Mouse (Mus musculus) regulatory T cell (primary cell): ENCODE measurements around the gene Prdm13.

Experiments used
- in situ Hi-C: fragments of 300-600 bp; cut with MboI, MseI; formaldehyde crosslinking; loops from one replicate; pipeline ENCODE4 v1.15.1; 2025; ENCODE audit warnings: high pct_unique_total_duplicates

Prdm13 gene

DNA sequence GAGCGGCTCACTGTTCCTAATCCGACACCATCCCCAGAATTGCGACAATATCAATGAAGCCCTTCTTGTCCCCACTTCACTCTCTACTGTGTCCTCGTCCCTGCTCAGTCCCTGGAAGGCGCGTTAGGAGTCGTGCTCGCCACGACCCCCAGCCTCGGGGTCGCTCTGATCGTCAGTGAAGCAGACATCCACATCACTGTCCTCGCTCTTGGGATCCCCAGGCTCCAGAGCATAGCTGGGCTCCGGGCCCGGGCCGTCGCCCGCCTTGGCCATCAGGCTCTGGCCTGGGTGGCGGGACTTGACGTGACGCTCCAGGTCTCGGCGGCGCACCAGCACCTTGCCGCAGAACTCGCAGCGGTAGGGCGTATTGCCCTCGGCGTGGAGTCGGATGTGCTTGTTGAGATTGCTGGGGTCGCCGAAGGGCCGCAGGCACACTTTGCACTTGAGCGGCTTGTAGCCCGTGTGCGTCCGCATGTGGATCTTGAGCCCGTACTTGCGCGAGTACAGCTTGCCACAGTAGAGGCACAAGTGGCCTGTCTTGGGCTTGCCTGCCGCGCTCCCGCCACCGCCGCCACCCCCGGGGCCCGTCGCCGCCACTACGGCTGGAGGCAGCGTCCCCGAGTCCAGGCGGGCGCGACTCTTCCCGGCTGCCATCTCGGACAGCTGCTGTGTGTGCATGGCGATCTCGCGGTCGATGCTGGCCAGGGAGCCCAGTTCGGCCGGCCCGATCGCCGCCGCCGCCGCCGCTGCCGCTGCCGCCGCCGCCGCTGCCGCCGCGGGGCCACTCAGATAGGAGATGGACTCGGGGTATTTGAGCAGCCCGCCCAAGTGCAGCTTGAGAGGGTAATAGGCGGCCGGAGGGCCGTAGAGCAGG lies 7.4 kb downstream of the Prdm13 start:
- in situ Hi-C loops: no loop called here

DNA sequence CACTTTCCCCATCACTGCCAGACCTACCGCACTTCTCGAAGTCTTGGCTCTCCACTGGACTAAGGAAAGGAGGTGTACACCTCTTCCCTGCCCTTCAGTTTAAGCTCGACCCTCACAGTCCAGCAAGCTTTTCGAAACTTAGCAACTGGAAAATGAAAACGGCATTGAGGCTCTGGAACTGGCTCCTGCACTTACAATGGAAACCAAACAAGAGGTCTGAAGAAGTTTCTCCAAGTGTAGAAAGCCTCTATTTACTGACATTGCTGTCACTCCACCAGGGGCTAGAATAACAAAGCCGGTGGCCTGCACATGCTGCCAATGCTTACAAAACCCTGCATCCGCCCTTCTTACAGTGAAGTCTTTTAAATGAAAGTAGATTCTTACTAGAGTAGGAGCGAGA lies 11.1 kb downstream of the Prdm13 start:
- in situ Hi-C loops: no loop called here

DNA sequence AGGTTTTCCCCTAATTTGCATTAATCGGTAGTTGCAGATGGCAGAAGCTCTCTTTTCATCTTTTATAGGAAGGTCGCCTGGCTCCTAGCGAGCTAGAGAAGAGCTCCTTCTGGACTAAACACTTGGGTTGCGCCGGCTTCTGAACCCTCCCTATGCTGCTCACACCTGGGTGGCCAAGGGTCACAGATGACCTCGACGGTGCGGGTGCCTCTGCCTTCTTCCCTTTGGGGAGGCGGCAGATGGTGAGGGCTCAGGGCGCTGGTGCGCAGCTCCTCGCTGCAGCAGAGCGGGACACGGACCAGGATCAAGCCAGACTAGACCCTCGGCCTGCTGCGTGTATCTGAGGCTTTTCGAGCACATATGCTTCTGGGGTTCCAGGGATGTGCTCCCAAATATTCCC lies 11.7 kb downstream of the Prdm13 start:
- in situ Hi-C loops: no loop called here

DNA sequence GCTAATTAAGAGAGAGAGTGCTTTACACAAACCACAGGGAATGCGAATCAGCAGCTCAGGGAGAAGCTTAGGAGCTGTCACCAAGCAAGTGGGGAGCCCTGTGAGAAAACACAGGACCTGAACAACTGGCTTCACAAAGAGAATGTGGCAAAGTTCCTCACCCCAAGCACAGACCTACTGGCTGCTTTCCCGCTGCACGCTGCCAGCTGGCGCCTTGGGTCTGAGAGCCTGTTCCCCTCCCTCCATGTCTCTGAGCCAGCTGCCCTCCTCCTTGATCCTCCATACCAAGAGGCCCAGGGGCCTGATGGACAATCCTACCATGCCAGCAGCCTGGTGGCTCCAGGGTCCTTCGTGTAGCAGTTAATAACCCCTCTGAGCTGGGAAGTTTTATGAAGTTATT lies 19.8 kb downstream of the Prdm13 start:
- in situ Hi-C loops: no loop called here

DNA sequence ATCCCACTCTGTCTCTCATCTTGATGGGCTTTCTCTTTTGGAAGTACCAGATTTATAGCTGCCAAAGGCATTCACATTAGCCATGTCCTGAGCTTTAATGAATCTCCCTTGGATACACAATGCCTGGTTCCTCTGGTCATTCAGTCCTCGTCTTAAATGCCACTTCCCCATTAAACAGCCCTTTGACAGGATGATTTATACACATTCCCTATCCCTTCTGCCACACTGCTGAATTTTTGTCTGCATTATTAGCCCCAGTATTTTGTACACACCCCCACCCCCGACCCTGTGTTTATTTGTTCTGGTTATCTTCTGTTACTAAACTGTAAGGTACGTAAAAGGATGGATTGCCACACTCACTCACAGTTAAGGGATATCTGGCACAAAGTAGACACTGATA lies 27.6 kb downstream of the Prdm13 start:
- in situ Hi-C loops: no loop called here

DNA sequence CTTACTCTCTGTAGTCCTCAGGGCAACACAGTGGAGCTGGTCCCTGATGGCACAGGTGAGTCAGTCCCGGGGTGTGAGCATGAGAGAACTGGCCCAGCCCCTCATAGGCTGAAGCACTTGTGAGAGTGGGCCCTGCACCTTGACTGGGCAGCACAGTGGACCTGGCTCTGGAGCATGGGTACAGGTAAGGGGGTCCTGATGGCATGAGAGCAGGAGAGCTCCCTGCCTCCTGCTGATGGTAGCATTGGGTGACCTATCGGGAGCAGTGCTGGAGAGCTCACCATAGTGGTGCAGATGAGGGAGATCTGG lies 56.5 kb downstream of the Prdm13 start:
- in situ Hi-C loops: no loop called here

DNA sequence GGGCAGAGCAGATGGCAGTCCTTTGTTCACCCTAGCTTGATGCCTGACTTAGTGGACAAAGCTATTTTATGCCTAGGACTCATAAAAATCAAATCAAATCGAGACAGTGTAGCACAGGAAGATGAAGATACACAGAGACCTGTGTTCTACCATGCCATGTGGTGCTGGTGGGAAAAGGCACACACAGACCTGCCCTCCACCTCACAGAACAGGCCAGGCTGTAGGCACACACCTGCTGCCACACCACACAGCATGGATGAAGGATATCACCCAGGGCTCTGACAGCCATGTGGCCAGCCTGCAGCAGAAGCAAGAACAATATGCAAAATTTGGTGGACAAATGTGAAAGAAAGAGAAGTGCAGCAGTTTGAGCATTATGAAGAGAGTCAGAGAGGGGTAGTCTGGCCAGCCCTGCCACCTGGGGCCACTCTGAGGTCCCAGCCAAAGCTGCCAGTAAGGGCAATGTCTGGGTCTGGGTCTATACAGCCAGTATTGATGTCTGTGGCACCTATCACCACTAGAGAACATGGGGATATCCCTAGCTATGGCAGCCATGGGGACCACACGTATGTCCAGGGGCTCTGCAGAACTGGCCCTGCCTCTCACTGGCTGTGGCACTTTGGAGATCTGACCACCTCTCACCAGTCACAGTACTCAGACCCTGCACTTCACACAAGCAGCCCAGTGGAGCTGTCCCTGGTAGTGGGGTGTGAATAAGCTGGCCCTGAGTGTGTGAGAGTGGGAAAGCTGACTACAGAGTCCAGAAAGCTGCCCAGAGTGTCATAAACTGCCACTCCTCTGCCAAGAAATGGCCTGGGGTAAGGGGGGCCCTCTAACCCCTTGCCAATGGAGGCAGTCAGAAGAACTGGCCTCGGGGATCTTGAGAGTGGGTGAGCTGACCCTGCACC lies 57.1 kb downstream of the Prdm13 start:
- in situ Hi-C loops: no loop called here
